Mouse (Mus musculus): ENCODE data around the gene Phyhipl. TPM values are rescaled to one million over a fixed set of nuclear protein-coding genes. Genes with fewer than 3 reads are reported as not detected.

Phyhipl gene
- total and polyA plus RNA-seq, 3 experiments: not detected

GRCm38 (mm10) chr10:70540456-70541195 is 115.1 kb downstream of the Phyhipl start:
- H3K27ac ChIP-seq (ENCODE audit: insufficient read depth, low read depth): no peak overlapping the region
- H3K9me3 ChIP-seq (replicated peaks; ENCODE audit: low read length): peaks cover 86% of the 10 kb centered on the region
- dilution Hi-C loops (cut with MboI; ENCODE audit: extremely low pct_ligation_motif_present, extremely low pct_unique_long_range_greater_than_20kb, low sequenced_read_pairs): no loop called here
- no peak overlapping the region for H3K4me3 ChIP-seq (replicated peaks in 1 of 3; ENCODE audit: low read depth in 2 of 3, low read length in 2 of 3, poor library complexity in 1 of 3)
- H3K27me3 ChIP-seq (replicated peaks): no peaks in the 10 kb centered on the region
- no peaks in the 10 kb centered on the region for H3K36me3 ChIP-seq (replicated peaks in 1 of 2; ENCODE audit: control insufficient read depth in 1 of 2, insufficient read depth in 1 of 2, low read length in 1 of 2)
- H3K9ac ChIP-seq (ENCODE audit: insufficient read depth, low read depth): no peak overlapping the region
- in situ Hi-C loops (cut with MboI; ENCODE audit: low pct_ligation_motif_present, low pct_unique_long_range_greater_than_20kb, low sequenced_read_pairs): no loop called here
- TF ChIP-seq USF1 (IDR thresholded peaks at IDR 0.05; ENCODE audit: low read depth, low read length): no peak
- no peak for TF ChIP-seq ZNF384 (IDR thresholded peaks at IDR 0.05; ENCODE audit: low read depth, low read length)
- TF ChIP-seq RAD21 (IDR thresholded peaks at IDR 0.05; ENCODE audit: low read depth, low read length): no peak
- TF ChIP-seq KAT2A (IDR thresholded peaks at IDR 0.05; ENCODE audit: insufficient replicate concordance, low read length): no peak
- TF ChIP-seq EP300 (IDR thresholded peaks at IDR 0.05; ENCODE audit: low read length): no peak
- no peak for TF ChIP-seq CTCF (conservative IDR thresholded peaks at IDR 0.05 in 1 of 2, IDR thresholded peaks at IDR 0.05 in 1 of 2; ENCODE audit: low read depth in 2 of 2, low read length in 2 of 2)
- TF ChIP-seq NELFE (IDR thresholded peaks at IDR 0.05; ENCODE audit: low read depth, low read length): no peak
- TF ChIP-seq ZKSCAN1 (IDR thresholded peaks at IDR 0.05; ENCODE audit: borderline replicate concordance, low read depth, low read length): no peak
- no peak for TF ChIP-seq GABPA (IDR thresholded peaks at IDR 0.05; ENCODE audit: insufficient replicate concordance, low read depth, low read length)
- TF ChIP-seq ETS1 (conservative IDR thresholded peaks at IDR 0.05; ENCODE audit: low read depth, low read length): no peak
- no peak for TF ChIP-seq TCF12 (IDR thresholded peaks at IDR 0.05; ENCODE audit: low read depth, low read length)
- no peak for TF ChIP-seq SMC3 (IDR thresholded peaks at IDR 0.05; ENCODE audit: low read depth, low read length)
- no peak for DNase-seq (ENCODE audit: extremely low read depth)
- no peaks in the 10 kb centered on the region for H3K4me1 ChIP-seq (ENCODE audit: control insufficient read depth in 1 of 2, insufficient read depth in 2 of 2)
- H3K4me2 ChIP-seq (ENCODE audit: insufficient read depth, low read depth, poor library complexity, severe bottlenecking): no peak overlapping the region
- H3K79me2 ChIP-seq (replicated peaks; ENCODE audit: control insufficient read depth, extremely low read depth, insufficient read depth, poor library complexity, severe bottlenecking): no peaks in the 10 kb centered on the region

GRCm38 (mm10) chr10:70539251-70539650 is 116.5 kb downstream of the Phyhipl start:
- Histone ChIP-seq H3K27ac (ENCODE audit: insufficient read depth, low read depth) (no peak overlapping the region), H3K4me3 (replicated peaks in 1 of 3; ENCODE audit: low read depth in 2 of 3, low read length in 2 of 3, poor library complexity in 1 of 3) (no peak overlapping the region), H3K36me3 (replicated peaks in 1 of 2; ENCODE audit: control insufficient read depth in 1 of 2, insufficient read depth in 1 of 2, low read length in 1 of 2) (no peaks in the 10 kb centered on the region), H3K4me1 (ENCODE audit: control insufficient read depth in 1 of 2, insufficient read depth in 2 of 2) (no peaks in the 10 kb centered on the region), H3K27me3 (replicated peaks) (no peaks in the 10 kb centered on the region), H3K79me2 (replicated peaks; ENCODE audit: control insufficient read depth, extremely low read depth, insufficient read depth, poor library complexity, severe bottlenecking) (no peaks in the 10 kb centered on the region), H3K9me3 (replicated peaks; ENCODE audit: low read length) (peaks cover 83% of the 10 kb centered on the region), H3K4me2 (ENCODE audit: insufficient read depth, low read depth, poor library complexity, severe bottlenecking) (no peak overlapping the region), H3K9ac (ENCODE audit: insufficient read depth, low read depth) (no peak overlapping the region)
- TF ChIP-seq USF1 (IDR thresholded peaks at IDR 0.05; ENCODE audit: low read depth, low read length): no peak
- TF ChIP-seq IRF4 (IDR thresholded peaks at IDR 0.05; ENCODE audit: low read depth, low read length): no peak
- TF ChIP-seq NRF1 (IDR thresholded peaks at IDR 0.05; ENCODE audit: low read depth, low read length): no peak
- TF ChIP-seq RAD21 (IDR thresholded peaks at IDR 0.05; ENCODE audit: low read depth, low read length): no peak
- TF ChIP-seq EP300 (IDR thresholded peaks at IDR 0.05; ENCODE audit: low read length): no peak
- TF ChIP-seq ZKSCAN1 (IDR thresholded peaks at IDR 0.05; ENCODE audit: borderline replicate concordance, low read depth, low read length): no peak
- TF ChIP-seq MAFK (IDR thresholded peaks at IDR 0.05; ENCODE audit: insufficient replicate concordance, low read length): no peak
- dilution Hi-C loops (cut with MboI; ENCODE audit: extremely low pct_ligation_motif_present, extremely low pct_unique_long_range_greater_than_20kb, low sequenced_read_pairs) (no loop called here), in situ Hi-C loops (cut with MboI; ENCODE audit: low pct_ligation_motif_present, low pct_unique_long_range_greater_than_20kb, low sequenced_read_pairs) (no loop called here)
- DNase-seq (ENCODE audit: extremely low read depth): no peak

All from CH12.LX (cell line).